Mouse (Mus musculus) spleen, adult 2 months (tissue): ENCODE data around the gene Nup85. TPM values are rescaled to one million over a fixed set of nuclear protein-coding genes. Genes with fewer than 3 reads are reported as not detected.
"Not testable (repeated sequence)": the region's sequence is repeated elsewhere in the genome, so short reads cannot be mapped to it uniquely, and the experiment has no call there.

Experiments
- DNase-seq, 2 experiments: peaks; one replicate each; pipeline versions ENCODE4 v3.0.0 to v3.0.0-alpha.2; 2012 to 2021; ENCODE audit warnings: low spot score in 2 of 2, low read depth in 1 of 2
- H3K27ac ChIP-seq: fragments of 200-500 bp; 2 replicates; pipeline ENCODE4 v1.5.1; 2012; ENCODE audit warnings: low read length, inconsistent platforms; ENCODE audit not compliant: insufficient read depth
- H3K27me3 ChIP-seq: fragments of 200-500 bp; 2 replicates; pipeline ENCODE4 v1.6.1; 2012; ENCODE audit warnings: mild to moderate bottlenecking, moderate library complexity, low read length, inconsistent platforms; ENCODE audit not compliant: control insufficient read depth, insufficient read depth
- H3K36me3 ChIP-seq: fragments of 200-500 bp; 2 replicates; pipeline ENCODE4 v1.6.1; 2012; ENCODE audit warnings: mild to moderate bottlenecking, low read length, inconsistent platforms; ENCODE audit not compliant: control insufficient read depth, insufficient read depth
- H3K4me1 ChIP-seq: fragments of 200-500 bp; 2 replicates; pipeline ENCODE4 v1.6.1; 2011; ENCODE audit warnings: inconsistent platforms; ENCODE audit not compliant: control insufficient read depth, insufficient read depth, insufficient read length
- H3K4me3 ChIP-seq: fragments of 200-500 bp; 2 replicates; pipeline ENCODE4 v1.5.1; 2011; ENCODE audit warnings: mild to moderate bottlenecking, inconsistent platforms; ENCODE audit not compliant: insufficient read depth, insufficient read length; ENCODE audit errors: extremely low read depth
- CTCF ChIP-seq: fragments of 200-500 bp; IDR thresholded peaks from 2 replicates; pipeline ENCODE4 v1.5.1; 2011; ENCODE audit warnings: mild to moderate bottlenecking, inconsistent platforms; ENCODE audit not compliant: insufficient read depth, insufficient read length, insufficient replicate concordance; ENCODE audit errors: extremely low read depth
- POLR2A ChIP-seq: fragments of 200-500 bp; IDR thresholded peaks from 2 replicates; pipeline ENCODE4 v1.6.1; 2011; ENCODE audit warnings: low read depth, low read length, inconsistent platforms
- WGBS: fragments of 180-500 bp; shearing (Covaris S2); methylation state at CpG from one replicate; pipeline ENCODE4 v1.1.7; 2018; 5-methylcytosine and 5-hydroxymethylcytosine counted together
- polyA plus RNA-seq: library from polyadenylated mRNA; depleted of rRNA; stranded (reverse); fragments of >200 nt; gene quantifications from 2 replicates; pipeline ENCODE4 v1.2.3, GENCODE M21; 2012

The Nup85 gene
- polyA plus RNA-seq, 1 experiment = 41.4 TPM

- DNase-seq = no peak
- H3K27ac ChIP-seq = no peak overlapping the region
- 90% methylated on average over 2 of the region's 2 CpGs for WGBS
Observed at GRCm38 (mm10) chr11:115522703-115523102, 41.5 kb upstream of the Nup85 start.

GRCm38 (mm10) chr11:115526446-115526845 is 37.8 kb upstream of the Nup85 start:
- H3K4me3 ChIP-seq, H3K27me3 ChIP-seq, DNase-seq, H3K27ac ChIP-seq, H3K4me1 ChIP-seq: not testable (repeated sequence)
- H3K36me3 ChIP-seq = peaks cover 39% of the 10 kb centered on the region
- WGBS = 92% methylated on average over 3 of the region's 3 CpGs

More at GRCm38 (mm10) chr11:115522703-115523102, 41.5 kb upstream of the Nup85 start:
- H3K27me3 ChIP-seq = no peaks in the 10 kb centered on the region
- no peak overlapping the region for H3K4me3 ChIP-seq
- H3K36me3 ChIP-seq = peaks cover 29% of the 10 kb centered on the region
- TF ChIP-seq CTCF = no peak
- TF ChIP-seq POLR2A = no peak
- H3K4me1 ChIP-seq = no peaks in the 10 kb centered on the region

GRCm38 (mm10) chr11:115534759-115535371 is 29.4 kb upstream of the Nup85 start:
- no peak for DNase-seq
- peaks cover 7% of the 10 kb centered on the region; the same call in 1 of the 2 replicates for H3K4me1 ChIP-seq
- H3K4me3 ChIP-seq = peak overlapping the region; percentile 70
- H3K36me3 ChIP-seq = peaks cover 21% of the 10 kb centered on the region
- H3K27ac ChIP-seq = peak overlapping the region; percentile 98
- WGBS = 2% methylated on average over 11 of the region's 11 CpGs
- H3K27me3 ChIP-seq = no peaks in the 10 kb centered on the region
- no peak for TF ChIP-seq CTCF
- no peak for TF ChIP-seq POLR2A

GRCm38 (mm10) chr11:115535401-115536037 is 28.7 kb upstream of the Nup85 start:
- Histone ChIP-seq H3K4me1 (peaks cover 7% of the 10 kb centered on the region; the same call in 1 of the 2 replicates), H3K27ac (peak overlapping the region; percentile 98), H3K4me3 (peak overlapping the region; percentile 70), H3K36me3 (peaks cover 18% of the 10 kb centered on the region), H3K27me3 (no peaks in the 10 kb centered on the region)
- 1% methylated on average over 80 of the region's 84 CpGs for WGBS
- no peak for TF ChIP-seq POLR2A
- no peak for TF ChIP-seq CTCF
- DNase-seq = peak; percentile 36 to 58

GRCm38 (mm10) chr11:115536038-115536681 is 28.1 kb upstream of the Nup85 start, which contains the start of gene Sumo2:
Gene Sumo2, minus strand, starts transcription at chr11:115536276.
- TF ChIP-seq CTCF = no peak
- TF ChIP-seq POLR2A = peak; percentile 60
- DNase-seq = peak; percentile 93 to 97

GRCm38 (mm10) chr11:115536856-115537568 is 27.2 kb upstream of the Nup85 start:
- 64% methylated on average over 10 of the region's 10 CpGs for WGBS
- peaks cover 14% of the 10 kb centered on the region for H3K36me3 ChIP-seq
- DNase-seq = no peak
- TF ChIP-seq POLR2A (no peak), CTCF (no peak)
- peak overlapping the region; percentile 98 for H3K27ac ChIP-seq
- no peaks in the 10 kb centered on the region for H3K27me3 ChIP-seq
- H3K4me1 ChIP-seq = peaks cover 7% of the 10 kb centered on the region; the same call in 1 of the 2 replicates
- H3K4me3 ChIP-seq = no peak overlapping the region

More at GRCm38 (mm10) chr11:115536038-115536681, 28.1 kb upstream of the Nup85 start, which contains the start of gene Sumo2:
- Histone ChIP-seq H3K4me3 (peak within 1 kb of the TSS; percentile 70), H3K27me3 (no peaks in the 10 kb centered on the region), H3K36me3 (peaks cover 18% of the 10 kb centered on the region), H3K27ac (peak within 1 kb of the TSS; percentile 98), H3K4me1 (peaks cover 7% of the 10 kb centered on the region; the same call in 1 of the 2 replicates)
- under 1% methylated on average over 60 of the region's 70 CpGs for WGBS
